Mouse (Mus musculus) embryonic facial prominence, embryonic 15.5 days (tissue): ENCODE data around the gene Wfdc21. TPM values are rescaled to one million over a fixed set of nuclear protein-coding genes. Genes with fewer than 3 reads are reported as not detected.
A peak's percentile ranks its signal among the peaks of the same experiment; 100 is the strongest.

Experiments
- ATAC-seq: fragments of 200-750 bp; cut with Nextera tagmentation; 2 replicates; pipeline ENCODE4 v1.8.0; 2017; ENCODE audit warnings: low read depth, moderate TSS enrichment; ENCODE audit not compliant: insufficient number of reproducible peaks, low FRiP score, low TSS enrichment
- H3K27ac ChIP-seq: fragments of 300-500 bp; sonication (generic); replicated peaks from 2 replicates; pipeline ENCODE4 v1.5.1; 2015; ENCODE audit warnings: mild to moderate bottlenecking, inconsistent platforms
- H3K27me3 ChIP-seq: fragments of 300-500 bp; sonication (generic); 2 replicates; pipeline ENCODE4 v1.6.1; 2015; ENCODE audit warnings: inconsistent platforms
- H3K36me3 ChIP-seq: fragments of 300-500 bp; sonication (generic); 2 replicates; pipeline ENCODE4 v1.6.1; 2015; ENCODE audit warnings: mild to moderate bottlenecking, inconsistent platforms
- H3K4me1 ChIP-seq: fragments of 300-500 bp; sonication (generic); 2 replicates; pipeline ENCODE4 v1.6.1; 2015; ENCODE audit warnings: inconsistent platforms
- H3K4me2 ChIP-seq: fragments of 300-500 bp; sonication (generic); replicated peaks from 2 replicates; pipeline ENCODE4 v1.6.1; 2015; ENCODE audit warnings: mild to moderate bottlenecking, inconsistent platforms
- H3K4me3 ChIP-seq: fragments of 300-500 bp; sonication (generic); replicated peaks from 2 replicates; pipeline ENCODE4 v1.5.1; 2015; ENCODE audit warnings: mild to moderate bottlenecking, inconsistent platforms
- H3K9ac ChIP-seq: fragments of 300-500 bp; sonication (generic); 2 replicates; pipeline ENCODE4 v1.6.1; 2015; ENCODE audit warnings: inconsistent platforms
- H3K9me3 ChIP-seq: fragments of 300-500 bp; sonication (generic); replicated peaks from 2 replicates; pipeline ENCODE4 v1.6.1; 2016; ENCODE audit warnings: inconsistent platforms
- WGBS: fragments of 180-500 bp; shearing (Covaris S2); methylation state at CpG from one replicate; pipeline ENCODE4 v1.1.7; 2015; 5-methylcytosine and 5-hydroxymethylcytosine counted together
- polyA plus RNA-seq: library from polyadenylated mRNA; unstranded; fragments of >200 nt; fragmentation: Nextera tagmentation; extraction: Ambion mirVana; gene quantifications from 2 replicates; pipeline ENCODE4 v1.2.1, GENCODE M21; 2015

Gene Wfdc21
- polyA plus RNA-seq, 1 experiment from 2014 or later = 0.73 TPM

DNA sequence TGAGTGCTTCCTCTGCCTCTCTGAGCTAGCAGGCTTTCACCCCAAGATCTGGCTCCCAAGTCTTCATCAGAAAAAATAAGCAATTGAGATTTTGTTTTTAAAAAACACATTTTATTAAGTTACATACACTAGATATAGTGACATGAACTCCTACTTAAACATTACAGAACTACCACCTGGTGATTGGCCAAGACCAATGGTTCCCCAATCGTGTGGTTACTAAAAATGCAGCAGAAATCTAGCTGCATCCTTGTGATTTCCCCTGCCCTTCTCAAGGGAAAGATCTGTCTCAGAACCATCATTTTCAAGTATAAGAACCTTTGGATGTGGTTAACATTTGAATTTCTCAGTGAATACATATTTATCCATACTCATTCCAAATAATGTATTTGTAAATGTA lies 12.5 kb upstream of the Wfdc21 start:
- H3K4me1 ChIP-seq = no peaks in the 10 kb centered on the region
- no peak overlapping the region for H3K27ac ChIP-seq
- no peak for ATAC-seq
- 78% methylated on average over 1 of the region's 1 CpGs for WGBS
- no peaks in the 10 kb centered on the region for H3K36me3 ChIP-seq
- no peak overlapping the region for H3K9ac ChIP-seq
- no peak overlapping the region for H3K4me3 ChIP-seq
- H3K27me3 ChIP-seq = no peaks in the 10 kb centered on the region
- no peak overlapping the region for H3K4me2 ChIP-seq
- no peaks in the 10 kb centered on the region for H3K9me3 ChIP-seq

DNA sequence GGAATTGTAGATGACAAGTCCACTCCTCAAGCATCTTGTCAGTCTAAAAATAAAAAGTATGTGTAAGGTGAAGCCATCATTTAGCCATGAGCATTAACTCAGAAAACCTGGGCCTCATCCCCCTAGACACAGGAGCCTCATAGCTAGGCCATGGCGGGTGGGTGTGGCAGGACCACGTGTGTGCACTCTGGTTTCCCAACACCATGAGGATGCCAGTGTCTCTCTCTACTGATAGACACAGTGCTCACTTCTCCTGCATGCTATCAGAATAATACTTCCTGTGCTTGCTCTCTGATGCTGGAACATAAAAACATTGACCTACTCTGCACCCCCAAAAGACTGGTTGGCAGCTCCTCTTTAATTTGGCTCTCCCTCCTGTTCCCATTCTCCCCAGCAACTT lies 10.9 kb upstream of the Wfdc21 start:
- ATAC-seq = no peak
- Histone ChIP-seq H3K9me3 (no peaks in the 10 kb centered on the region), H3K9ac (no peak overlapping the region), H3K4me3 (no peak overlapping the region), H3K27ac (no peak overlapping the region), H3K4me1 (no peaks in the 10 kb centered on the region), H3K36me3 (no peaks in the 10 kb centered on the region), H3K4me2 (no peak overlapping the region), H3K27me3 (peaks cover 3% of the 10 kb centered on the region; the same call in 1 of the 2 replicates)
- 67% methylated on average over 2 of the region's 2 CpGs for WGBS

DNA sequence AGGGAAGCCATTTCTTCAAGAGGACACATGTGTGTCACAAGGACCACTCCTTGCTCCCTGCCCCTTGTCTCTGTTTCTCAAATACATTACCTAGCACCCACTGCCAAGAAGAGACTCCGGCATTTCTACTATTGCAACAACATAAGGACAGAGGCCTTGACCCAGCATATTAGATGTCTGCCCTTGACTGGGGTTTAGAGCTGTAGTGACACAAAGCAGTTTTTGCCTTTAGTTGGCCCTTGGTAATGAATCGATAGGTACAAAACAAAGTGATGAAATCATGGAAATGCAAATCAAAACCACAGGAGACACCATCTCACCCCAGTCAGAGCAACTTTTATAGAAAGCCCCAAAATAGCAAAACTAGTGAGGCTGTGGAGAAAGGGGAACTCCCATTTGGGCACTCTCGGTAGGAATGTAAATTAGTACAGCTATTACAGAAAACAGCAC lies 9.6 kb upstream of the Wfdc21 start:
- H3K36me3 ChIP-seq = no peaks in the 10 kb centered on the region
- WGBS = 67% methylated on average over 3 of the region's 3 CpGs
- no peaks in the 10 kb centered on the region for H3K9me3 ChIP-seq
- no peak overlapping the region for H3K4me2 ChIP-seq
- H3K27me3 ChIP-seq = peaks cover 13% of the 10 kb centered on the region; the same call in 1 of the 2 replicates
- H3K9ac ChIP-seq = no peak overlapping the region
- H3K4me3 ChIP-seq = no peak overlapping the region
- no peak for ATAC-seq
- H3K27ac ChIP-seq = no peak overlapping the region
- no peaks in the 10 kb centered on the region for H3K4me1 ChIP-seq

DNA sequence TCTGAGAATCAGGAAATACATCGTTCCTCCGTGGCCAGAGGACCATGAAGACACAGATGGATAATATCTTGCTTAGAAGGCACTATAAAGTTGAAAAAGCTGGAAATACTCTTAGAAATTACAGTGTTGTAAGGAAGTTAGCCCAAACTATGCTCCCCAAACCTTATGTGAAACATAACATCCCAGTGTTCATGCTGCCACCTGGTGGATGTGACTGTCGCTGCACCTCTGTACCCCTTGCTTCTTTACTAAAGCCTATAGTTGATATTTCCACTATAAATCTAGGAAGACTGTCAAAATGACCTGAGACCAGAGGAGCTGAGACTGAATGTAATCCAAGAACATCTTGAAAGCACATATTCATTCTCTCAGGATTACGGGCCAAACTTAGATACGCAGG lies 7.5 kb upstream of the Wfdc21 start:
- Histone ChIP-seq H3K27me3 (peaks cover 13% of the 10 kb centered on the region; the same call in 1 of the 2 replicates), H3K4me3 (no peak overlapping the region), H3K4me1 (no peaks in the 10 kb centered on the region), H3K9me3 (no peaks in the 10 kb centered on the region), H3K27ac (no peak overlapping the region), H3K36me3 (no peaks in the 10 kb centered on the region), H3K4me2 (no peak overlapping the region), H3K9ac (no peak overlapping the region)
- WGBS = 25% methylated on average over 5 of the region's 5 CpGs
- no peak for ATAC-seq

DNA sequence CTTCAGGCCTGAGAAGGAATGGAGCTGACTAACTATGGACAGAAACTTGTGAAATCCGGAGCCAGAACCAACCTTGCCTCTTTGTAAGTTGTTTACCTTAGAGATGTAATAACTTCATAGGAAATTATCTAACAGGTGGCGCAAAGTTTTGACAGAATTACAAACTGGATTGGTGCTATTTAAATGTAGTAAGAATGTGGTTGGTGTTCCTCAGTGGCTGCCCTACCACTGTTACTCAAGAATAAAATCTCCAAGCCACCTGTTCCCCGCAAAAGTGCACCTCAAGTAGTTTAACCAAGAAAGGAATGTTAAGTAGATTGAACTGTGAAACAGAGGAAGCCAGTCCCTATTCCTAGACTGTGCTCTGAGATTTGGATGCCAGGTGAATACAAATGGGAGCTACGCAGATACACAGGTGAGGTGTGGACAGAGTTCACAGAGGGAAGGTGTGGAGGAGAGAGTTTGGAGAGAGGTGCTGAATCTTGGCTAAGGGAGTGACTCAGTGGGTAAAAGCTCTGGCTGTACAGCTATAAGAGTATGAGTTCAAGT lies 6.2 kb upstream of the Wfdc21 start:
- H3K4me2 ChIP-seq = no peak overlapping the region
- no peak for ATAC-seq
- WGBS = 78% methylated on average over 4 of the region's 4 CpGs
- H3K9me3 ChIP-seq = no peaks in the 10 kb centered on the region
- peaks cover 18% of the 10 kb centered on the region; the same call in 1 of the 2 replicates for H3K27me3 ChIP-seq
- H3K9ac ChIP-seq = no peak overlapping the region
- H3K4me1 ChIP-seq = no peaks in the 10 kb centered on the region
- H3K4me3 ChIP-seq = no peak overlapping the region
- H3K36me3 ChIP-seq = no peaks in the 10 kb centered on the region
- H3K27ac ChIP-seq = no peak overlapping the region

DNA sequence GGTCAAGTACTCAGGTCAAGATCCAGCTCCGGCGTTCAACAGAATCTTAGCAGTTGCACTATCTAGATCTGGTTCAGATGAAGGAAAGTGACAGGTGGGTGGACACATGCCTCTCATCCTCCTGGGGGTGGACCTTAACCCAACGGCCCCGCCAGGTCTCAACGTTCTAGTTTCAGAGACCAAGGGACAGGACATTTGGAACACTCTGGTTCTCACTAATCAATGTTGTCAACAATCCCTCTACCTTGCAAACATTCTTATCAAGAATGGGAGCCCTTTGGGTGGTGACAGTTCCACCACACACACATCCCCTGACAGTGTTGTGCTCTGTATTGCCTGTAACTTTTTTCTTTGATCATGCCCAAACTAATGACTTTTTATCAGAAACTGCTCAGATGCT lies 4.9 kb upstream of the Wfdc21 start:
- no peak for ATAC-seq

DNA sequence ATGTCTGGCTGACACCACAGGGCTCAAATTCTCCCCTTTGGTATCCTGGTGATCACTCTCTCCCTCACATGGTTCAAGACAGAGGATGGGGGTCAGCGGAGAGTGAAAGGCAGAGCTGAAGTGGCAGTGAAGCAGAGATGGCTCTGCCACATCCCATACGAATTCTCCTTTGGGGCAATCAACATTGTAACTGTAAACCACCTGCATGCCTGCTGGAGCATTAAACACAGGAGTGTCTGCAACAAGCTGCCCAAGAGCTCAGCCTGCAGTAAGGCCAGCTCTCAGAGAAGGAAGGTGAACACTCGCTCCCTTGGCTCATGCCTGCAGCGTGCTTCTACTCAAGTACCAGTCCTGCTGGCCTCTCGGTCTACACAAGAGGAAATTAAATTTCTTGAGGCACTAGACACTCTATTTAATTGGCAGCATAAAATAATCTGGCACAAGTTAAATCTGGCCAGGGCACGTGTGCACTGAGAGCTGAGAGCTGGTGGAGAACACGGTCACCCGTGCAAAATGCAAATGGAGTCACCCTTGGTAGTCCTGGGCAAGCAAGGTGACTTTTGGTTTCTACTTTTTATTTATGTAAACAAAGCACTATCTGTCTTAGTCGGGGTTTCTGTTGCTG lies 3.9 kb upstream of the Wfdc21 start:
- Histone ChIP-seq H3K9me3 (no peaks in the 10 kb centered on the region), H3K4me3 (no peak overlapping the region), H3K36me3 (no peaks in the 10 kb centered on the region), H3K4me1 (no peaks in the 10 kb centered on the region), H3K4me2 (no peak overlapping the region), H3K27me3 (peaks cover 20% of the 10 kb centered on the region; the same call in 1 of the 2 replicates), H3K9ac (no peak overlapping the region), H3K27ac (no peak overlapping the region)
- WGBS = 59% methylated on average over 9 of the region's 9 CpGs
- ATAC-seq = no peak

More for the DNA sequence above, 4.9 kb upstream of the Wfdc21 start:
- no peak overlapping the region for H3K4me3 ChIP-seq
- no peaks in the 10 kb centered on the region for H3K36me3 ChIP-seq
- no peak overlapping the region for H3K27ac ChIP-seq
- no peak overlapping the region for H3K9ac ChIP-seq
- WGBS = 74% methylated on average over 5 of the region's 5 CpGs
- peaks cover 18% of the 10 kb centered on the region; the same call in 1 of the 2 replicates for H3K27me3 ChIP-seq
- H3K4me2 ChIP-seq = no peak overlapping the region
- no peaks in the 10 kb centered on the region for H3K9me3 ChIP-seq
- H3K4me1 ChIP-seq = no peaks in the 10 kb centered on the region

DNA sequence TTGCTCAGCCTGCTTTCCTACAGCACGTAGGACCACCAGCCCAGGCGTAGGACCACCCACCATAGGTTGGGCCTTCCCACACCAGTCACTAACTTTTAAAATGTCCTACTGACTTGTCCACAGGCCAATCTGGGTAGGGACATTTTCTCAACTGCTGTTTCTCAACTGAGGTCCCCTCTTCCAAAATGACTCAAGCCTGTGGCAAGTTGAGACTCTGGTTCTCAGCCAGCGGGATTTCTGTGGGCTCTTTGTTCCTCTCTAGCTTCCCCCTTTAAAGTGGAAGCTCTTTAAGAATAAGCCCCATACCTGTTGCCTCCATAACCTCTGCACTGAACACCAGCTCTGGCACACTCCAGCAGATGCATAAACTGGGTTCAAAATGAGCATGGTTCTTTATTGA lies 3.2 kb upstream of the Wfdc21 start:
- Histone ChIP-seq H3K27me3 (peaks cover 23% of the 10 kb centered on the region; the same call in 1 of the 2 replicates), H3K36me3 (no peaks in the 10 kb centered on the region), H3K9me3 (no peaks in the 10 kb centered on the region), H3K9ac (no peak overlapping the region), H3K4me1 (no peaks in the 10 kb centered on the region), H3K4me3 (no peak overlapping the region), H3K27ac (no peak overlapping the region), H3K4me2 (no peak overlapping the region)
- ATAC-seq = no peak
- WGBS = 75% methylated on average over 3 of the region's 3 CpGs

DNA sequence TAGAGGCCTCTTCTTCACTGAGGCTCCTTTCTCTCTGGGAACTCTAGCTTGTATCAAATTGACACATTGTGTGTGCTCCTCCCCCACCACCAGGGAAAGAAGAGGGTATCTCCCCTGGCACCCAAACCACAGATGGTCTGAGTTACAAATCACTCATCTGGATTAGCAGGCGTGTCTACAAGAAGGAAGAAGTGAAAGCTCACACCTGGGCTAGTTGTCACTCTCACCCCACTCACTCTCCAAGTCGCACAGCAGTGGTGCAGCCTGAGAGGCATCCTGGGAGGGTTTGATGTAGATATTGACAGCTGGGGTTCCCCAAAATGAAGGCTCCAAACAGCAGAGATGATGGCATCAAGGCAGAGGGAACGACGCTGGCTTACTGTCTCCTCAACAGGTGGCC lies 588 bp upstream of the Wfdc21 start:
- Histone ChIP-seq H3K4me3 (no peak overlapping the region), H3K4me1 (no peaks in the 10 kb centered on the region), H3K9me3 (no peaks in the 10 kb centered on the region), H3K9ac (no peak overlapping the region), H3K4me2 (no peak overlapping the region), H3K27ac (no peak overlapping the region), H3K36me3 (no peaks in the 10 kb centered on the region), H3K27me3 (peaks cover 18% of the 10 kb centered on the region; the same call in 1 of the 2 replicates)
- no peak for ATAC-seq
- WGBS = 34% methylated on average over 4 of the region's 4 CpGs

DNA sequence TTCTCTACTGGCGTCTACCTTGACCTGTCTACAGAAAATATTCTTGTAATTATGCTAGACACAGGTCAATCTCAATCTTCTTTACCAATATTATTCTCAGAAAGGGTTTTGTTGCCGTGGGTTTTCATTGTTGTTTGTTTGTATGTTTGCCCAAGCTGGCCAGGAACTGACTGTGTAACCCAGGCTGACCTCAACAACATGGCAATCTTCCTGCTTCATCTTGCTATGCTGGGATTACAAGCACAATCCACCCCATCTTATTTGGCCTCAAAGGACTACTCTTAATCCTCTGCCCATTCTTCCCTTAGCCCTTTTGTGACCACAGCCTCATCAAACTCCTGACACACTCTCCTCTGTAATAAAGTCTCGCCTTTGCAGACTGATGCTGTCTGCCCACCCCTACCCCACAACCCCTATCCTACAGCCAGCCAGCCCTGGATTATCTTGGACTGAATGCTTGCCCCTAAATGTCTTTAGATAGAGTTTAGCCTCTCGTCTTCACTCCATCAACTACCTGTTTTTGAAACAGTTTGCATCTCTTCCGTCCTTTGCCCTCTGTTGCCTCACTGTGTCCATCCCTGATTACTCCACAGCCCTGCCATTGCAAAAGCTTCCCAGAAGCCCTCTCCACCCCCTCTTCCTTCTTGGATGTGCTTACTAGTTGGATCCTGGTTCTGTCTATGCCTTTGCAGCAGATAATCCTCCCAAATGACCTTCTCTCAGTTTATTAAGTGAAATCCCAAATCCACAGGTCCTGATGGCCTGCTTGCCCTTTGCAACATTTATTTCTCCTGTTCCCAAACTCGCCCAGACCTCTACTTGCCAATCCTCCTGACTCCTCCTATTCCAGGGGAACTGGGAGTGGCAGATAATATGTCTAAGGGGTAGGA lies 881 bp downstream of the Wfdc21 start:
- no peak overlapping the region for H3K9ac ChIP-seq
- no peak for ATAC-seq
- peaks cover 16% of the 10 kb centered on the region for H3K27me3 ChIP-seq
- no peak overlapping the region for H3K4me3 ChIP-seq
- H3K36me3 ChIP-seq = no peaks in the 10 kb centered on the region
- H3K27ac ChIP-seq = no peak overlapping the region
- H3K9me3 ChIP-seq = no peaks in the 10 kb centered on the region
- no peak overlapping the region for H3K4me2 ChIP-seq
- H3K4me1 ChIP-seq = no peaks in the 10 kb centered on the region
- 65% methylated on average over 6 of the region's 6 CpGs for WGBS

DNA sequence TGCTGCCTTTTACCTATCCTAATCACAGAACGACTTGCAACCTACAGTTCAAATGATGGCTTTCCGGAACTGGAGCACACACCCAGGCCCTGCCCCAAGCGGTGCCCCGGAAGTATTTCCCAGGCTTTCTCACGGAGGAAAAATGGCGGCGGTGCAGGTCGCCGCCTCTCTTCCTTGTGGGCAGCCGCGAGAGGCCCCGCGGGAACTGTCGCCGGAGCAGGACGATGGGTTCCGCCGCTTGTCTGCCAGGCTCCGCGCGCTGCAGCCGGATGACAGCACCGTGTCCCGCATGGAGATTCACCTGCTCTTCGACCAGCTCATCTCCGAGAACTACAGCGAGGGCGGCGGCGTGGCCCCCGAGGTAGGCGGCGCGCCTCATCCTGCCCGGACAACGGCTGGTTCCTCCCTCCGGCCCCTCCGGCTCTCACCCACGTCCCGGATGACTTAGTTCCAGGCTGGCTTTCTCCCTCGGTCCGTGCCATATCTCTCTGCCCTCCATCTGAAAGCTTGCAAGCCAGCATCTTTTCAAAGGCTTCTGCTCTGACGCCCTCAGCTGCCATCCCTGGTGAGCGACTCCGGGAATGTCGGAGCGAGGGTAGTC lies 6.9 kb downstream of the Wfdc21 start, which contains the start of gene Heatr6:
Gene Heatr6, plus strand, starts transcription at position 116 of the 601 bp plus-strand sequence.
- H3K4me2 ChIP-seq = peak within 1 kb of the TSS; percentile 58
- peak; percentile 94 for ATAC-seq
- H3K9me3 ChIP-seq = no peaks in the 10 kb centered on the region
- peaks cover 8% of the 10 kb centered on the region for H3K4me1 ChIP-seq
- under 1% methylated on average over 47 of the region's 47 CpGs for WGBS
- H3K36me3 ChIP-seq = peaks cover 26% of the 10 kb centered on the region
- H3K9ac ChIP-seq = peak within 1 kb of the TSS; percentile 47
- peaks cover 6% of the 10 kb centered on the region for H3K27me3 ChIP-seq
- peak within 1 kb of the TSS; percentile 74 for H3K4me3 ChIP-seq
- H3K27ac ChIP-seq = peak within 1 kb of the TSS; percentile 85
